Mouse (Mus musculus) CH12.LX (cell line): ENCODE data around the gene Rhobtb1. TPM values are rescaled to one million over a fixed set of nuclear protein-coding genes. Genes with fewer than 3 reads are reported as not detected.

Experiments
- DNase-seq: peaks from one replicate; pipeline ENCODE4 v3.0.0-alpha.2; 2013; ENCODE audit errors: extremely low read depth
- H3K27ac ChIP-seq: 2 replicates; pipeline ENCODE4 v1.5.1; 2012; ENCODE audit warnings: low read depth, mild to moderate bottlenecking, control low read depth, moderate library complexity; ENCODE audit not compliant: insufficient read depth
- H3K27me3 ChIP-seq: replicated peaks from 2 replicates; pipeline ENCODE3; 2012; ENCODE audit warnings: inconsistent platforms
- H3K36me3 ChIP-seq, 2 experiments: replicated peaks in 1 of 2; 2 replicates each; pipeline versions ENCODE3 to v1.6.1; 2012; ENCODE audit warnings: inconsistent platforms in 1 of 2, low read length in 1 of 2, mild to moderate bottlenecking in 1 of 2, mixed read lengths in 1 of 2, moderate library complexity in 1 of 2; ENCODE audit not compliant: control insufficient read depth in 1 of 2, insufficient read depth in 1 of 2
- H3K4me1 ChIP-seq, 2 experiments: 2 replicates each; pipeline ENCODE4 v1.6.1; 2012; ENCODE audit warnings: inconsistent platforms in 1 of 2, moderate library complexity in 1 of 2; ENCODE audit not compliant: insufficient read depth in 2 of 2, control insufficient read depth in 1 of 2
- H3K4me2 ChIP-seq: 2 replicates; pipeline ENCODE4 v1.6.1; 2012; ENCODE audit warnings: low read depth, mild to moderate bottlenecking, control low read depth; ENCODE audit not compliant: poor library complexity, insufficient read depth, severe bottlenecking
- H3K4me3 ChIP-seq, 3 experiments: fragments of 150-350 bp in 1 of 3; sonication (generic) in 1 of 3; replicated peaks in 1 of 3; 2 replicates each; pipeline versions ENCODE3 to v1.5.1; 2011 to 2012; ENCODE audit warnings: low read depth in 2 of 3, low read length in 2 of 3, mild to moderate bottlenecking in 2 of 3, moderate library complexity in 2 of 3, control low read depth in 1 of 3, improper control_type of control experiment in 1 of 3, inconsistent platforms in 1 of 3, mixed read lengths in 1 of 3; ENCODE audit not compliant: poor library complexity in 1 of 3
- H3K79me2 ChIP-seq: replicated peaks from 2 replicates; pipeline ENCODE4 v1.6.1; 2012; ENCODE audit warnings: mild to moderate bottlenecking, moderate library complexity; ENCODE audit not compliant: control insufficient read depth, poor library complexity, insufficient read depth, severe bottlenecking; ENCODE audit errors: extremely low read depth
- H3K9ac ChIP-seq: 2 replicates; pipeline ENCODE4 v1.6.1; 2012; ENCODE audit warnings: low read depth, mild to moderate bottlenecking, control low read depth, moderate library complexity; ENCODE audit not compliant: insufficient read depth
- H3K9me3 ChIP-seq: replicated peaks from 2 replicates; pipeline ENCODE3; 2012; ENCODE audit warnings: low read length, inconsistent platforms, mixed read lengths
- CTCF ChIP-seq, 2 experiments: IDR thresholded peaks in 1 of 2; conservative IDR thresholded peaks in 1 of 2; 2 replicates each; pipeline ENCODE4 v1.5.1; 2011 to 2012; ENCODE audit warnings: low read depth in 2 of 2, low read length in 2 of 2, improper control_type of control experiment in 1 of 2, inconsistent platforms in 1 of 2, mild to moderate bottlenecking in 1 of 2, moderate library complexity in 1 of 2
- GABPA ChIP-seq: IDR thresholded peaks from 2 replicates; pipeline ENCODE4 v1.6.1; 2012; ENCODE audit warnings: low read depth, low read length, improper control_type of control experiment, inconsistent platforms; ENCODE audit not compliant: insufficient replicate concordance
- IRF4 ChIP-seq: IDR thresholded peaks from 2 replicates; pipeline ENCODE4 v1.6.1; 2014; ENCODE audit warnings: low read depth, mild to moderate bottlenecking, inconsistent platforms, low read length, improper control_type of control experiment
- JUND ChIP-seq: conservative IDR thresholded peaks from 2 replicates; pipeline ENCODE4 v1.6.1; 2011; ENCODE audit warnings: low read depth, low read length, improper control_type of control experiment
- KAT2A ChIP-seq: IDR thresholded peaks from 2 replicates; pipeline ENCODE4 v1.6.1; 2012; ENCODE audit warnings: low read length, improper control_type of control experiment, inconsistent platforms; ENCODE audit not compliant: insufficient replicate concordance
- MAFK ChIP-seq: IDR thresholded peaks from 2 replicates; pipeline ENCODE4 v1.6.1; 2011; ENCODE audit warnings: low read length, improper control_type of control experiment; ENCODE audit not compliant: insufficient replicate concordance
- MAZ ChIP-seq: IDR thresholded peaks from 2 replicates; pipeline ENCODE4 v1.6.1; 2012; ENCODE audit warnings: low read depth, mild to moderate bottlenecking, inconsistent platforms, low read length, improper control_type of control experiment, moderate library complexity
- MYC ChIP-seq: IDR thresholded peaks from 2 replicates; pipeline ENCODE4 v1.6.1; 2011; ENCODE audit warnings: low read depth, mild to moderate bottlenecking, improper control_type of control experiment, low read length
- NRF1 ChIP-seq: IDR thresholded peaks from 2 replicates; pipeline ENCODE4 v1.6.1; 2014; ENCODE audit warnings: low read depth, mild to moderate bottlenecking, inconsistent platforms, low read length, improper control_type of control experiment, moderate library complexity
- RAD21 ChIP-seq: IDR thresholded peaks from 2 replicates; pipeline ENCODE4 v1.6.1; 2011; ENCODE audit warnings: low read depth, mild to moderate bottlenecking, low read length, improper control_type of control experiment, moderate library complexity
- SMC3 ChIP-seq: IDR thresholded peaks from 2 replicates; pipeline ENCODE4 v1.6.1; 2011; ENCODE audit warnings: low read depth, low read length, improper control_type of control experiment
- USF1 ChIP-seq: IDR thresholded peaks from 2 replicates; pipeline ENCODE4 v1.6.1; 2014; ENCODE audit warnings: low read depth, mild to moderate bottlenecking, inconsistent platforms, low read length, improper control_type of control experiment
- ZC3H11A ChIP-seq: IDR thresholded peaks from 2 replicates; pipeline ENCODE4 v1.6.1; 2012; ENCODE audit warnings: low read depth, mild to moderate bottlenecking, inconsistent platforms, low read length, improper control_type of control experiment
- ZNF384 ChIP-seq: IDR thresholded peaks from 2 replicates; pipeline ENCODE4 v1.6.1; 2012; ENCODE audit warnings: low read depth, low read length, improper control_type of control experiment, inconsistent platforms
- dilution Hi-C: fragments of 300-500 bp; cut with MboI; formaldehyde crosslinking; loops from 2 replicates; pipeline ENCODE4 v1.14.3; 2020; ENCODE audit warnings: low sequenced_read_pairs; ENCODE audit not compliant: extremely low pct_unique_long_range_greater_than_20kb, extremely low pct_ligation_motif_present
- in situ Hi-C: fragments of 300-500 bp; cut with MboI; formaldehyde crosslinking; loops from 3 replicates; pipeline ENCODE4 v1.14.3; 2019; ENCODE audit warnings: low sequenced_read_pairs, low pct_ligation_motif_present, low pct_unique_long_range_greater_than_20kb, mixed read lengths
- polyA plus RNA-seq: library from polyadenylated mRNA; unstranded; fragments of >175 nt; gene quantifications from 2 replicates; pipeline ENCODE4 v1.2.1, GENCODE M21; 2012; ENCODE audit warnings: low read depth; ENCODE audit not compliant: insufficient read length
- total RNA-seq, 2 experiments: library from RNA; depleted of rRNA; stranded (reverse); fragments of 300-350 nt in 1 of 2; fragments of >200 nt in 1 of 2; gene quantifications; 2 replicates each; pipeline ENCODE4 v1.2.3; 2012 to 2014

Rhobtb1 gene
- total and polyA plus RNA-seq, 3 experiments, result 3.1 to 12.2 (median 3.4) TPM

- dilution Hi-C loops (no loop called here), in situ Hi-C loops (loop anchor here (5.0 to 25.0 kb wide), 4 partner anchors 118 to 518 kb away; no protein-coding TSS in a partner anchor)
- TF ChIP-seq MAZ (no peak), JUND (no peak), KAT2A (no peak), MAFK (no peak), GABPA (no peak)
- DNase-seq, result no peak
- Histone ChIP-seq H3K27ac (no peak overlapping the region), H3K4me3 (no peak overlapping the region), H3K9ac (no peak overlapping the region), H3K4me1 (peaks cover 3 to 19% of the 10 kb centered on the region in 2 experiments; a peak in 2 of 4 replicates), H3K79me2 (no peaks in the 10 kb centered on the region), H3K9me3 (no peaks in the 10 kb centered on the region), H3K4me2 (no peak overlapping the region), H3K27me3 (no peaks in the 10 kb centered on the region), H3K36me3 (no peaks in the 10 kb centered on the region)
Measured at GRCm38 (mm10) chr10:69305600-69305999, 154.4 kb downstream of the Rhobtb1 start.

GRCm38 (mm10) chr10:69306205-69306604, 155.0 kb downstream of the Rhobtb1 start:
- Histone ChIP-seq H3K9me3 (no peaks in the 10 kb centered on the region), H3K4me2 (no peak overlapping the region), H3K27me3 (no peaks in the 10 kb centered on the region), H3K36me3 (no peaks in the 10 kb centered on the region), H3K27ac (no peak overlapping the region), H3K4me1 (peaks cover 3 to 19% of the 10 kb centered on the region in 2 experiments; a peak in 2 of 4 replicates), H3K4me3 (no peak overlapping the region), H3K9ac (no peak overlapping the region), H3K79me2 (no peaks in the 10 kb centered on the region)
- dilution Hi-C loops, result no loop called here
- in situ Hi-C loops, result loop anchor here (5.0 to 25.0 kb wide), 4 partner anchors 119 to 519 kb away; no protein-coding TSS in a partner anchor
- peak; percentile 54 for DNase-seq
- peak; percentile 60 for TF ChIP-seq ZNF384
- peak; percentile 72 for TF ChIP-seq SMC3
- TF ChIP-seq MYC, result 0 out of 2 replicates have a peak, but pooled peaks have one; percentile 28
- TF ChIP-seq RAD21, result peak; percentile 38
- TF ChIP-seq GABPA, result no peak
- TF ChIP-seq CTCF (conservative IDR thresholded peaks at IDR 0.05 in 1 of 2, IDR thresholded peaks at IDR 0.05 in 1 of 2; ENCODE audit: low read depth in 2 of 2, low read length in 2 of 2), result peak; percentile 85 to 96
- no peak for TF ChIP-seq USF1

- peak; percentile 78 for DNase-seq
- no peaks in the 10 kb centered on the region for H3K9me3 ChIP-seq
- H3K79me2 ChIP-seq, result no peaks in the 10 kb centered on the region
Measured at GRCm38 (mm10) chr10:69307067-69307466, 155.8 kb downstream of the Rhobtb1 start.

More at GRCm38 (mm10) chr10:69307067-69307466, 155.8 kb downstream of the Rhobtb1 start:
- dilution Hi-C loops (no loop called here), in situ Hi-C loops (loop anchor here (5.0 to 25.0 kb wide), 4 partner anchors 120 to 520 kb away; no protein-coding TSS in a partner anchor)
- Histone ChIP-seq H3K4me1 (peaks cover 3 to 19% of the 10 kb centered on the region in 2 experiments; a peak in 2 of 4 replicates), H3K27ac (no peak overlapping the region), H3K36me3 (no peaks in the 10 kb centered on the region), H3K4me3 (no peak overlapping the region), H3K9ac (no peak overlapping the region), H3K27me3 (no peaks in the 10 kb centered on the region), H3K4me2 (no peak overlapping the region)
- TF ChIP-seq GABPA (no peak), RAD21 (peak; percentile 68), ZNF384 (peak; percentile 73), NRF1 (no peak), ZC3H11A (0 out of 2 replicates have a peak, but pooled peaks have one; percentile 6), CTCF (conservative IDR thresholded peaks at IDR 0.05 in 1 of 2, IDR thresholded peaks at IDR 0.05 in 1 of 2; ENCODE audit: low read depth in 2 of 2, low read length in 2 of 2) (peak; percentile 82 to 84), SMC3 (peak; percentile 84), IRF4 (0 out of 2 replicates have a peak, but pooled peaks have one; percentile 10)
